Mouse (Mus musculus) limb, embryonic 13.5 days (tissue): ENCODE results near the gene Zfp69. TPM values are rescaled to one million over a fixed set of nuclear protein-coding genes. Genes with fewer than 3 reads are reported as not detected.

Source experiments
- ATAC-seq: fragments of 200-750 bp; cut with Nextera tagmentation; 2 replicates; pipeline ENCODE4 v1.8.0; 2017; ENCODE audit warnings: low read depth, moderate number of reproducible peaks, moderate TSS enrichment; ENCODE audit not compliant: low FRiP score
- H3K27ac ChIP-seq: fragments of 300-500 bp; sonication (generic); 2 replicates; pipeline ENCODE4 v1.5.1; 2015; ENCODE audit warnings: inconsistent platforms, mild to moderate bottlenecking, moderate library complexity
- H3K27me3 ChIP-seq: fragments of 300-500 bp; sonication (generic); 2 replicates; pipeline ENCODE4 v1.6.1; 2015; ENCODE audit warnings: mild to moderate bottlenecking, inconsistent platforms
- H3K36me3 ChIP-seq: fragments of 300-500 bp; sonication (generic); 2 replicates; pipeline ENCODE4 v1.6.1; 2015; ENCODE audit warnings: inconsistent platforms, mild to moderate bottlenecking, moderate library complexity
- H3K4me1 ChIP-seq: fragments of 300-500 bp; sonication (generic); 2 replicates; pipeline ENCODE4 v1.6.1; 2015; ENCODE audit warnings: inconsistent platforms
- H3K4me2 ChIP-seq: fragments of 300-500 bp; sonication (generic); replicated peaks from 2 replicates; pipeline ENCODE4 v1.6.1; 2015; ENCODE audit warnings: inconsistent platforms, mild to moderate bottlenecking, moderate library complexity
- H3K4me3 ChIP-seq: fragments of 300-500 bp; sonication (generic); 2 replicates; pipeline ENCODE4 v1.5.1; 2015; ENCODE audit warnings: moderate library complexity, mild to moderate bottlenecking, inconsistent platforms
- H3K9ac ChIP-seq: fragments of 300-500 bp; sonication (generic); 2 replicates; pipeline ENCODE4 v1.6.1; 2015; ENCODE audit warnings: mild to moderate bottlenecking, inconsistent platforms
- H3K9me3 ChIP-seq: fragments of 300-500 bp; sonication (generic); 2 replicates; pipeline ENCODE4 v1.6.1; 2016; ENCODE audit warnings: inconsistent platforms
- WGBS: fragments of 180-500 bp; shearing (Covaris S2); methylation state at CpG from one replicate; pipeline ENCODE4 v1.1.7; 2015; 5-methylcytosine and 5-hydroxymethylcytosine counted together
- polyA plus RNA-seq: library from polyadenylated mRNA; unstranded; fragments of >200 nt; fragmentation: Nextera tagmentation; extraction: Ambion mirVana; gene quantifications from 2 replicates; pipeline ENCODE4 v1.2.1, GENCODE M21; 2015

Gene Zfp69
- polyA plus RNA-seq, 1 experiment from 2014 or later = 11.5 TPM

DNA sequence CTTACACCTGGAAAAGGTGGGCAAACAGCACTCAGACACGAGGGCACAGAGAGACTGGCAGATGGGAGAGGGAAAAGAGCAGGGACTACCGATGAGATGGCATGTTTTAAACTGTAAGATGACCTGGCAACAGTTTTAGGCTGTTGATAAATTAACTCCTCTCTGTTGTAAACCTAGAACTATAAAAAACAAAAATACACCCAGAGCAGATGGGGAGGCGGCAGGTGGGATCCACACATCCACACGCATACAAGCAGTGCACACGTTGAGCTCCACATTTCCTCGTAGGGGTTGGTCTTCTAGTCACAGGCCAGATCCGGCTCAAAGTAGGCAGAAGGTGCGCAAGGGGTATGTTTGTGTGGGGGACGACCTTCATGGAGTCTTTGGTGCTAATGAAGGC, 17.0 kb upstream of the Zfp69 start:
- no peaks in the 10 kb centered on the region for H3K4me1 ChIP-seq
- H3K36me3 ChIP-seq = peaks cover 38% of the 10 kb centered on the region
- no peaks in the 10 kb centered on the region for H3K9me3 ChIP-seq
- no peak overlapping the region for H3K4me3 ChIP-seq
- no peak overlapping the region for H3K9ac ChIP-seq
- 88% methylated on average over 9 of the region's 9 CpGs for WGBS
- no peaks in the 10 kb centered on the region for H3K27me3 ChIP-seq
- no peak for ATAC-seq
- H3K27ac ChIP-seq = no peak overlapping the region
- H3K4me2 ChIP-seq = no peak overlapping the region

DNA sequence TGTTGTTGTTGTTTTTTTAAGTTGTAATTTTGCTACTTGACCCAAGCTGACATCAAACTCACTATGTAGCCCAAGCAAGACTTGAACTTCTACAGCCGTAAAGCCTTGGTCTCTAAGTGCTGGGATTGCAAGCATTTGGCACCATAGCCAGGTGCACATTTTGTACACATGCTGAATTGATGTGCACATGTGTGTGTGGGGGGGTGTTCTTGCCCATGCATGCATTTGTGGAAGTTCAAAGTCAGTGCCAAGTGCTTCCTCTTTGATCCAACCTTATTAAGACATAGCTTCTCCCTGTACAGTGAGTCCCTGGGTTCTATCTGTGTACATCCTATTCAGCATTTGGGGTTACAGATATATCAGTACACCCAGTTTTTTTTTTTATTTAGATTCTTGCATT, 4.1 kb upstream of the Zfp69 start:
- no peaks in the 10 kb centered on the region for H3K36me3 ChIP-seq
- no peak overlapping the region for H3K9ac ChIP-seq
- no peak overlapping the region for H3K4me2 ChIP-seq
- no peak overlapping the region for H3K4me3 ChIP-seq
- peaks cover 8% of the 10 kb centered on the region; the same call in 1 of the 2 replicates for H3K4me1 ChIP-seq
- 97% methylated on average over 1 of the region's 1 CpGs for WGBS
- no peaks in the 10 kb centered on the region for H3K27me3 ChIP-seq
- no peak for ATAC-seq
- H3K9me3 ChIP-seq = no peaks in the 10 kb centered on the region
- H3K27ac ChIP-seq = no peak overlapping the region

DNA sequence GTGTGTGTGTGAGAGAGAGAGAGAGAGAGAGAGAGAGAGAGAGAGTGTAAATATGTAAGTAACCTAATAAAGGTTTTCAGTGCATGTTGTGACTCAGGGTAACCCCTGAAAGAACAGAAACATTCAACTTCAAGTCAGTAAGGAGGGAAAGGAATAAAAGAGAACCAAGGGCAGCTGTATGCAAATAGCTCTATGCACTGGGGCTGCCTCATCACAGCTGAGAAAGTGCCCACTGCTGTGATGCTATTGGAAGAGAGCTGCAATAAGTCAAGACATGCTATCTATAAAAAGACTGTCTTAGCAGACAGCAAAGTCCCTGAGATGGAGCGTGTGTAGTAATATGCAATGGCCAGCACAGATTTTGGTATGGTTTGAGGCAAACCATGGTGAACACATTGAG, 2.2 kb upstream of the Zfp69 start:
- no peaks in the 10 kb centered on the region for H3K9me3 ChIP-seq
- H3K36me3 ChIP-seq = no peaks in the 10 kb centered on the region
- H3K27me3 ChIP-seq = no peaks in the 10 kb centered on the region
- no peak overlapping the region for H3K27ac ChIP-seq
- ATAC-seq = no peak
- no peak overlapping the region for H3K4me2 ChIP-seq
- peaks cover 18% of the 10 kb centered on the region; the same call in 1 of the 2 replicates for H3K4me1 ChIP-seq
- no peak overlapping the region for H3K4me3 ChIP-seq
- 79% methylated on average over 1 of the region's 1 CpGs for WGBS
- no peak overlapping the region for H3K9ac ChIP-seq

DNA sequence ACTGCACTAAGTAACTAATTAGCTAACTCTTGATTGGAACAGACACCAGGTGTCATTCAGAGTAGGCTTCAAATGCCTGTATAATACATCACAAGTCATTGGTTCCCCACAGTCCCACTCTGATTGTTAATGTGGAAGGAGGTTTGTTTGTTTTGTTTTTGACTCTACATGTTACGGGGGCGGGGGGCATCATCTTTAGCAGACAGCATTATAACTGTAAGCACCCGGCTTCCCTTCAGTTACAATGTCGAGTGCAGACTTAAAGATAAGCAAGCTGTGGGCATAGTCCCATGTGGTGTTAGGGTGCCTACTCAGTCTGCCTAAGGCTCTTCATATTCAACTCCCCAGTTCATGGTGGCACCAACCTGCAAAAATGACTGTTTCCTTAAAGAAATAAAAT, 1.5 kb upstream of the Zfp69 start:
- Histone ChIP-seq H3K4me3 (no peak overlapping the region), H3K27ac (no peak overlapping the region), H3K9ac (no peak overlapping the region), H3K36me3 (no peaks in the 10 kb centered on the region), H3K4me1 (peaks cover 18% of the 10 kb centered on the region; the same call in 1 of the 2 replicates), H3K9me3 (no peaks in the 10 kb centered on the region), H3K27me3 (no peaks in the 10 kb centered on the region), H3K4me2 (no peak overlapping the region)
- ATAC-seq = no peak
- WGBS = 73% methylated on average over 4 of the region's 4 CpGs

DNA sequence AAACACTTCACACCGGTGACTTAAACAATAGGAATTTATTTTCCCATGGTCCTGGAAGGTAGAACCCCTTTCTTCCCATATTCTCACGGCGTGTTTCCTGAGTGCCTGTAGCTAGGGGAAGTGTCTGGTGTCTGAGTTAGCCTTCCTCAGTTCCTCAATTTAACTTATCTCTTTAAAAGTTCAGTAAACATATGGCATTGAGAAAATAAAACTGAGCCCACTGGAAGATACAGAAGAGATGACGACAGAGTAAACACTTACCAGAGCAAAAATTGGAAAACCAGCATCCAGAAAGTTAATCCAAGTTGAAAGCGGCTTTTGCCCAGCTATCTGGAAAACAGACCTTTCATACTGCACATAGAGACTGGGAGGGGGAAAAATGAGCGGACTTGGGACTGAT, 664 bp upstream of the Zfp69 start:
- Histone ChIP-seq H3K4me2 (peak overlapping the region; percentile 73), H3K27ac (peak overlapping the region; percentile 85; the same call in 1 of the 2 replicates), H3K4me1 (peaks cover 18% of the 10 kb centered on the region; the same call in 1 of the 2 replicates), H3K9ac (peak overlapping the region; percentile 91), H3K9me3 (no peaks in the 10 kb centered on the region), H3K36me3 (peaks cover 4% of the 10 kb centered on the region), H3K4me3 (peak overlapping the region; percentile 81), H3K27me3 (no peaks in the 10 kb centered on the region)
- 49% methylated on average over 6 of the region's 6 CpGs for WGBS
- ATAC-seq = no peak

DNA sequence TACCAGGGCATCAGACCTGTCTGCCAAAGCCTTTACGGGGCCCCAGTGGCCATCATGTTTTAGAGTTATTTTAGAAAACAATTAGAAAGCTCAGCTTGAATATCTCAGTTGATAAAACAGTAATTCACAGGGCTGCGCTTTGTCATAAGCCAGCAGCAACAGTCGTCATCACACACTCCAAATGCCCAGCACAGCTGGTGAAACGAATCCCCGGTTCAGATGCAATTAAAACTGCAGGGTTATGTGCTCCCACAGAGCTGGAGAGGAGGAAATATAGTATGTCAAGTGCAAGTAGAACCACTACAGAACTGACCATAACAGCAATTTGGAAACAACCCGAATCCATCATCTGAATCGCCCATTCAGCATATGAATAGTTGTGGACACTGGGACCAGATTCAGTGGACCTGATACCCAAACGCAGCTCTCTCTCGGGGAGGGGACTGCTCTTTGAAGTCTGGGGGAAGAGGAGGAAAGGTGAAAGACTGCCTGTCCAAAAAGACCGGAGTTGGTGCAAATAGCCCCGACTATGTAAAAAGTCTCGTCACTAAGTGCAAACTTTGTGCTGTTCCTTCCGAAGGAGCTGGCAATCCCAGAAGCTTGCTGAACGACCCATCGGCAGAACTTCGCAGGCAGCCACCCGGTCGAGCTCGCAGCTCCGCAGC, 604 bp downstream of the Zfp69 start:
- no peaks in the 10 kb centered on the region for H3K27me3 ChIP-seq
- peak overlapping the region; percentile 81 for H3K4me3 ChIP-seq
- H3K9ac ChIP-seq = peak overlapping the region; percentile 91
- no peaks in the 10 kb centered on the region for H3K9me3 ChIP-seq
- 5% methylated on average over 20 of the region's 20 CpGs for WGBS
- peaks cover 18% of the 10 kb centered on the region; the same call in 1 of the 2 replicates for H3K4me1 ChIP-seq
- peak; percentile 6; the same call in 1 of the 2 replicates for ATAC-seq
- peak overlapping the region; percentile 73 for H3K4me2 ChIP-seq
- H3K36me3 ChIP-seq = peaks cover 12% of the 10 kb centered on the region
- H3K27ac ChIP-seq = peak overlapping the region; percentile 85

DNA sequence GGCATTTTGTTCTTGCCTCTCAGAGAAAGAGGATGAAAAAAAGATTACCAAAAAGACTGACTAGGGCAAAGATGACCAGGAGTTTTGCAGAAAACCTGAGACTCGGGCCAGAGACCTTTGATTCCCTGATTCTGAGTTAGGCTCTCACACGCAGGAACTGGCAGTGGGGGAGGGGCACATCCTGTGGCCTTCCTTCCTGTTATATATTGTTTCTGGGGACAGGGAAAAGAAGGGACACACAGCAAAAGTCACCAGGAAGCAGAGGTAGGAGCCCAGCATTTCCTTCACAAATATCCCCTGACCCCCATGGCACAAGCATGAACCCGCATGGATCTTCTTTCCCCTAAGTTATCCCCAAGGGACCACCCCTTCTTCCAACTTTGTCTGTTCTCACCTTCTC, 2.6 kb downstream of the Zfp69 start:
- Histone ChIP-seq H3K27ac (no peak overlapping the region), H3K4me3 (no peak overlapping the region), H3K4me2 (no peak overlapping the region), H3K9ac (no peak overlapping the region), H3K36me3 (peaks cover 12% of the 10 kb centered on the region), H3K4me1 (peaks cover 18% of the 10 kb centered on the region; the same call in 1 of the 2 replicates), H3K9me3 (no peaks in the 10 kb centered on the region), H3K27me3 (no peaks in the 10 kb centered on the region)
- ATAC-seq = no peak
- 53% methylated on average over 3 of the region's 3 CpGs for WGBS

DNA sequence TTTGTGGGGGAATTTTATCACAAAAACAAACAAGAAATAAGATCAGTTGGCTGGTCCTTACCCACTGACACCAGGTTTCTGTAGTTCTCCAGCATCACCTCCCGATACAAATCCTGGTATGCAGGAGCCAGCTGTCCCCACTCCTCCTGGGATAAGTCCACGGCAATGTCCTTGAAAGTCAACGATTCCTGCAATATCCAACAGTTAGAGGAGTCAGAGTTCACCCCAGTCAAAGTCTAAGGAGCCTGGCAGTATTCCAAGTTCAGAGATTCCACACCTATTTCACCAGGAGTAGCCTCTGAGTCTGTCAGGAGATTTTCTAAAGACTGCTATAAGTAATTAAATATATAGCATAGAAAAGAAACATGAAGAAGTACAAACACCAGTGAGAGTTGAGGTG, 16.5 kb downstream of the Zfp69 start:
- no peaks in the 10 kb centered on the region for H3K4me1 ChIP-seq
- no peak overlapping the region for H3K4me2 ChIP-seq
- H3K9ac ChIP-seq = no peak overlapping the region
- no peak overlapping the region for H3K4me3 ChIP-seq
- 79% methylated on average over 3 of the region's 3 CpGs for WGBS
- no peak for ATAC-seq
- no peaks in the 10 kb centered on the region for H3K27me3 ChIP-seq
- no peak overlapping the region for H3K27ac ChIP-seq
- peaks cover 25% of the 10 kb centered on the region for H3K36me3 ChIP-seq
- H3K9me3 ChIP-seq = peaks cover 9% of the 10 kb centered on the region

DNA sequence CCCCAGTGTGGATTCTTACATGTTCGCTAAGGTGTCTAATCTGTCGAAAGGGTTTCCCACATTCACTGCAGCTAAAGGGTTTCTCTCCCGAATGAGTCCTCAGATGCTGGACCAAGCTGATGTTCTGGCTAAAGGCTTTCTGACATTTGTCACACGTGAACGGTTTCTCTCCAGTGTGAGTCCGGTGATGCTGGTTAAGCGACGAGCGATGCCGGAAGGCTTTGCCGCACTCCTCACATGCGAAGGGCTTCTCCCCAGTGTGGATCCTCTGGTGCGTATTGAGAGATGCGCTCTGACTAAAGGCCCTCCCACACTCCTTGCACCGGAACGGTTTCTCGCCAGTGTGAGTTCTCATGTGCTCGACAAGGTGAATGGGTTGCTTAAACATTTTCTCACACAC, 20.8 kb downstream of the Zfp69 start:
- Histone ChIP-seq H3K36me3 (peaks cover 25% of the 10 kb centered on the region), H3K4me3 (no peak overlapping the region), H3K9ac (no peak overlapping the region), H3K27me3 (no peaks in the 10 kb centered on the region), H3K9me3 (peaks cover 9% of the 10 kb centered on the region), H3K4me2 (no peak overlapping the region), H3K27ac (no peak overlapping the region), H3K4me1 (no peaks in the 10 kb centered on the region)
- 96% methylated on average over 18 of the region's 18 CpGs for WGBS
- no peak for ATAC-seq

DNA sequence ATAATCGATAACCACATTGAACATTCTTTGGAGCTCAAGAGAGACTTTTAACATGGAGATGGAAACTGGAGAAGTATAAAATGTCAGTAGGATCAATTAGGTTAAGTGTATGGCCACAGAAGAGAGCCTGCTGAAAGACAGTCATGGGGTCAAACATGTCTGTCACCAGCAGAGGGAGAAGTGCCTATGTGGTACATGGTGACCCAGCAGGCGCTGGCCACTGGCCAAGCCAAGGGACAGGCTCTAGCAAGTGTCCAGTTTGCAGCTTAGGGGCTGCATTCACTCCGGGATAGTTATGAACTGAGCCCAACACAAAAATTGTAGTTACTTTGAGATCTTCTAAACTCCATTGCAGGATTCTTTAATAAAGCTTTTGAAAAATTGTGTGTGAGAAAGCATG, 22.8 kb downstream of the Zfp69 start:
- 82% methylated on average over 3 of the region's 3 CpGs for whole genome bisulfite sequencing
- H3K27ac ChIP-seq = no peak overlapping the region
- no peak overlapping the region for H3K4me2 ChIP-seq
- H3K4me1 ChIP-seq = peaks cover 9% of the 10 kb centered on the region
- no peak overlapping the region for H3K9ac ChIP-seq
- H3K9me3 ChIP-seq = peaks cover 9% of the 10 kb centered on the region
- no peaks in the 10 kb centered on the region for H3K27me3 ChIP-seq
- no peak overlapping the region for H3K4me3 ChIP-seq
- no peak for ATAC-seq
- peaks cover 14% of the 10 kb centered on the region for H3K36me3 ChIP-seq

DNA sequence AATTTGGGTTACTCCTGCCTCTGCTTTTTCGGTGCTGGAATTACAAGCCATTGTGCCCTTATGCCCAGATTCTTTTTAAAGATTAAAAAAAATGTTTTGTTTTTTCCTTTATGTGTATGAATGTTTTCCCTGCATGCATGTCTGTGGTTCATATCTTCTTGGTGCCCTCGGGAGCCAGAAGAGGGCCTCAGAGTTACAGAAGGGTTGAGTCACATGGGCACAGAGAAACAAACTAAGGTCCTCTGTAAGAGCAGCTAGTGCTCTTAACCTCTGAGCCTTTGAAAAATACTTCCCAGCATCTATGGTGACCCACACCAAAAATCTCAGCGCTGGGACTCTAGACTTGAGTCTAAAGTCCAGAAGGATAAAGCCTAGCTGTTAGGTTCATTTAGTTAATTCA, 26.1 kb downstream of the Zfp69 start:
- Histone ChIP-seq H3K4me1 (peaks cover 9% of the 10 kb centered on the region), H3K9me3 (peaks cover 22% of the 10 kb centered on the region), H3K9ac (peak overlapping the region; percentile 84), H3K27ac (peak overlapping the region; percentile 90), H3K27me3 (no peaks in the 10 kb centered on the region), H3K36me3 (peaks cover 27% of the 10 kb centered on the region), H3K4me3 (peak overlapping the region; percentile 65), H3K4me2 (peak overlapping the region; percentile 74)
- 17% methylated on average over 3 of the region's 3 CpGs for WGBS
- ATAC-seq = peak; percentile 10; the same call in 1 of the 2 replicates

DNA sequence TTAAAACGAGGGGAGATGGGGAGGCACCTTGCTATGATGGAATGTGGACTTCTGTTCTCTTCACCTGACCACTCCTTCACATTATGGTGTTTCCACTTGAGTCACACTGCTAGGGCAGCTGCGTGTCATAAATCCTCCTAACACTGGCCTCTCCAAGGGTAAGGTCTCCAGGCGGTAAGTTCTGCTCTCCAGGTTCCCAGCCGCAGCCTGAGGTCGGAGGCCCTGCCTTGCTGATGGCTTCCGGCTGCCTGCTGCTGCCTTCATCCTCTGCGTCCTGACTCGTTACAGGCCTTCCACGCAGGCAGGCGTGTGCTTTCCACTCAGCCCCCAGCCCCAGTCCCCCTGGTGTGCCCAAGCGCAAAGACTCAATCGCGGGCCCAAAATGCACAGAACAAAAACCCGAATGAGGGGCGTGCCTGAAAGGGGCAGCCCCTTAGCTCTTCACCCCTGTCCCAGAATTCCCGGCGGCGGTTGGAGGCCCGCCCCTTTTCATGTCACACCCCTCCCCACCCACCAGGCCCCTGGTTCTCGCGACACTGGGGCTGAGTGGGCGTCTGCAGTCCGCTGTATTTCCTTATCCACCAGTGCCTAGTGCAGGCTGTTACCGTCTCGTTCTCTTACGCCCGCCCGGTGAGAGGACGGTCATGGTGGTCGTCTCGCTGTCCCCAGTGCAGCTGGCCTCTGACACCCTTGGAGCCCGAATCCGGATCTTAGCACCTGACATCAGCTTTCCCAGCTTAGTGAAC, 26.8 kb downstream of the Zfp69 start, which contains the start of gene Exo5:
TSS of gene Exo5 (minus strand) at position 464 of the 746 bp plus-strand sequence.
- peaks cover 25% of the 10 kb centered on the region for H3K9me3 ChIP-seq
- ATAC-seq = peak; percentile 98

More for the DNA sequence above, 26.8 kb downstream of the Zfp69 start, which contains the start of gene Exo5:
- H3K27ac ChIP-seq = peak within 1 kb of the TSS; percentile 90
- peaks cover 9% of the 10 kb centered on the region for H3K4me1 ChIP-seq
- no peaks in the 10 kb centered on the region for H3K27me3 ChIP-seq
- peak within 1 kb of the TSS; percentile 74 for H3K4me2 ChIP-seq
- peak within 1 kb of the TSS; percentile 84 for H3K9ac ChIP-seq
- peaks cover 32% of the 10 kb centered on the region for H3K36me3 ChIP-seq
- peak within 1 kb of the TSS; percentile 65 for H3K4me3 ChIP-seq
- WGBS = 0% methylated on average over 33 of the region's 33 CpGs
